Mouse (Mus musculus) cerebellum, adult 11-12 months (tissue): Measurements from ENCODE around the gene Shf.

ENCODE experiments used
- DNase-seq: peaks from one replicate; pipeline ENCODE4 v3.0.0; 2022

Shf gene

DNA sequence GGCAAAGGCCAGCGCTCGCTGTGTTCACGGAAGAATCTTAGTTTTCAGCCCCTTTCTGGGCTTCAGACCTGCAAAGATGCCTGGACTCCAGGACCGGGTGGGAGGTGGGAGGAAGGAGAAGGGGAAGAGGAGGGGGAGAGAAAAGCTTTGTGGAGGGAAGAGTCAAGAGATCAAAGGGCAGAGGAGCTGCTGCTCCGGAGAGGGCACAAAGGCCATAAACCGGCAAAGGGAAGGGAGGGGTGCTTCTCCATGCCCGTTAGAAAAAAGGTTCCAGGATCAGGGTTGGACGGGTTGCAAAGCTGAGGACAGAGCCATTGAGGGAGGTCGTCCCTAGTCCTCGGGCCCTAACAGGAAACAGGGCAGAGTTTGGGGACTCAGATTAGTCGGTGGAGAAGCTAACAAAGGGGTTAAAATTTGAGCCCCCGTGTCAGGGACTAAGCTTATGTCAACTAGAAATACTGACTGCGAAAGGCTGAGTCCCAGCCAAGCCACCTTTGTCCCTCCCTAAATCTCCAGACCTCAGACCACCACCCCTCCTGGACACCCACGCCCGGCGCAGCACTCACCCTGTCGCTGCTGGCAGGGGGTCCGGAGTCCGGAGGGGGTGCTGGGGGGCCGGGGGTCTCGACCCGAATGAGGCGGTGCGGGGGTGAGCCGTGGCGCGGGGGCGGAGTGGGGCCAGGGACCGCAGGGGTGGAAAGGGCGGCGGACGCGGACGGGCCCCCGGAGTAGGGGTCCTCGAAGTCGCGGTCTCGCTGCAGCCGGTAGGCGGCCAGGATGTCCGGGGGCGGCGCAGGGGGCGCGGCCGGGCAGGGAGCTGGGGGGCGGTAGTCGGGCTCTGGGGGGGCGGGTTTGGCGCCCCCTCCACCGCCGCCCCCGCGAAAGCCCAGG lies 636 bp downstream of the Shf start:
- peak; percentile 76 for DNase-seq

DNA sequence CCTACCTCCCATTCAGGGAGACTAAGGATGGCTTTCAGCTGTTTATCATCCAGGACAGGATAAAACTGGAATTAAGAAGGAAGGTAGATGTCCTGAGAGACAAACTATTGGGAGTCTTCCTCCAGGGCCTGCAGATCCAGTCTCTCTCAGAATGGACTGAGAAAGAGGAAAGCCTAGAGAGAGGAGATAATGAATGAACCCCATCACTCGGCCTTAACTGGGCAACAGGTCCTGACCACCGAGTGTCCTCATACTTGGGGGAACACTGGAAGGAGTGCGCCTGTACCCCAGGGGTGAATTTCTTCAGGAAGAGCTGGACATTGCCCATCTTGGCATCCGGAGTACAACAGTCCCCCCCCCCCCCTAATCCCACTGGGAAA lies 1.3 kb downstream of the Shf start:
- DNase-seq = peak; percentile 65

GRCm38 (mm10) chr2:122367181-122367580 lies 1.8 kb downstream of the Shf start:
- peak; percentile 89 for DNase-seq

GRCm38 (mm10) chr2:122366706-122367105 lies 2.3 kb downstream of the Shf start:
- peak; percentile 84 for DNase-seq

DNA sequence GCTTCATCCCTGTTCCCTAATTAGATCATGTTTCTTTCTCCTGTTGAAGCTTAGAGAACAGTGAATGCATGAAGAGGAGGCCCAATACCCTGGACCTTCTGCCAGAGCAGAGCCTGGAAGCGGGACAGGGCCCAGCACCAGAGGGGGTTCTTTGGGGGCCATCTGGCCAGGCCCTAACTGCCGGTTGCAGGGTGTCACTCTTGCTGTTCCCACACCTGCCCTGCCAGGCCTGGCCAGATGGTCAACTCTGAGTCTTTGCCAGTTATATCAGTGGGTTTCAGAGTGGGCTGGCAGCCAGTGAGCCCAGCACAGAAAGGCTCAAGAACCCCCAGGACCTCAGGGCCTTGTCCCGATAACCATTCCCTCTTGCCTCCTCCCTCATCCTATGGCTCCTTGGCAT lies 2.9 kb downstream of the Shf start:
- peak; percentile 99 for DNase-seq

DNA sequence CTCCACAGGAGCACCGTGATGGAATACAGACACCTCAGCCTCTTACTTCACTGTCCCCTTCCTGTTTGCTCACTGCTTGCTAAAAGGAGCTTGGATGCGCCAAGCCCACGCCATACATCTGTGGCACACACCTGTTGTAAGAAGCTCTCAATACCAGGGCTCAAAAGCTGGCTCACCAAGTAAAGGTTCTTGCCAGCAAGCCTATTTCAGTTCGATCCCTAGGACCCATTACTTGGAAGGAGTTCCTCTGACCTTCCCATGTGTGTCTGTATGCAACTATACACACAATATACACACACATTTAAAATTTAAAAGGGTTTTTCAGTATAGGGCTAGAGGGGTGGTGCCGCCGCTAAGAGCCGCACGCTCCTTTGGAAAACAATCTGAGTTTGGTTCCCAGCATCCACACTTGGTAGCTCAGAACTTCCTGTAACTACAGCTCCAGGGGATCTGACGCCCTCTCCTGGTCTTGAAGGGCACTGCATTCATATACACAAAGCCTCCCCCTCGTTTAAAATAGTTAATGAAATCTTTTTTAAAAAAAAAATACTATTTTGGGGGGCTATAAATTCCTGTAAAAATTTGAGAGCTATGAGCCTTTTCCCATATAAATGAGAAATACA lies 3.6 kb downstream of the Shf start:
- peak; percentile 68 for DNase-seq

DNA sequence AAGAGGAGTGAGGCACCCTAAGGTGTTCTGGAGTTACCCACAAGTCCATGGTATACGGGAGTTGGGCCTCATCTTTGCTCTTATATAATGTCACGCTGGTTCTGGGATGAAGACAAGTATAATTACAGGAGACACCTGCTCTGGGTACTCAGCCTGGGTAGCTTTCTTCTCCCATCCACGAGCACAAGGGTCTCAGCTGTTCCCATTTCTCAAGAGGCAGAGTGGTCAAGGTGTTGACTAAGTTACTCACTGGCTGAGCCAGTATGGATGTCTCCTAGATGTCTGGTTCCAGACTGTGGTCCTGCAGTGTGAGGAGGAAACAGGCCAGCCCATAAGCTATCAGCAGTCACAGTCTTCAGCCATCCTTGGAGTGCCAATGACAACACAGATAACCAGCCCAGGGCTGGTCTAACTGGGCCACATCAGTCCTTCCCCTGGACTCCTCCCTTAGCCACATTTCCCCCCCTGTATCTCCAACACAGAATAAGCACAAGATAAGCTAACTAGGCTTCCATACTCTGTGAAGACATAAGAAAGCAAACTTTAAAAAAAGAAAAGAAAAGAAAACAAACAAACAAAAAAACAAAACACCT lies 4.5 kb downstream of the Shf start:
- DNase-seq = peak; percentile 41

- DNase-seq = peak; percentile 53
Measured at GRCm38 (mm10) chr2:122362622-122363523, 6.1 kb downstream of the Shf start.

- DNase-seq = peak; percentile 86
Measured at GRCm38 (mm10) chr2:122361868-122362621, 6.9 kb downstream of the Shf start.

DNA sequence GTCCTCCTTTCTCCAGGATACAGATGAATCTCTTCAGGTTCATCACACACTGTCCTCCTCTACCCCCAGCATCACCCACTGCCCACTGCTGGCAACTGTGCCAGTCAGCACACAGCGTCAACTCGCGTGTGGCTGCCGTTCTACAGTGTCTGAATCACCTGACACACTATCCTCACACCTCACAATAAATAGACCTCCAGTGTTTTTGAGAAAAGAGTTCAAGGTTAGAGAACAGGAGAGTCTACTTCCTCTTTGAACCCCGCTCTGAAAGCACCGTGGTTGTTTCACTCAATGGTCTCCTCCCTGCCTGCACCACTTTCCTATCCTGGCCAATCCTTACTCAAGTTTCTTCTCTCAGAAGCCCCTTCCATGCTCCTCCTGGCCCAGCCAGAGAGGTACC lies 7.8 kb downstream of the Shf start:
- DNase-seq = no peak

GRCm38 (mm10) chr2:122360310-122360709 lies 8.7 kb downstream of the Shf start:
- DNase-seq = no peak

- peak; percentile 49 for DNase-seq
Measured at GRCm38 (mm10) chr2:122356187-122356586, 12.8 kb downstream of the Shf start.

- peak; percentile 58 for DNase-seq
Measured at GRCm38 (mm10) chr2:122355389-122355788, 13.6 kb downstream of the Shf start.

GRCm38 (mm10) chr2:122354191-122354929 lies 14.6 kb downstream of the Shf start:
- DNase-seq = peak; percentile 87

- DNase-seq = peak; percentile 68
Measured at GRCm38 (mm10) chr2:122353765-122354164, 15.2 kb downstream of the Shf start.

DNA sequence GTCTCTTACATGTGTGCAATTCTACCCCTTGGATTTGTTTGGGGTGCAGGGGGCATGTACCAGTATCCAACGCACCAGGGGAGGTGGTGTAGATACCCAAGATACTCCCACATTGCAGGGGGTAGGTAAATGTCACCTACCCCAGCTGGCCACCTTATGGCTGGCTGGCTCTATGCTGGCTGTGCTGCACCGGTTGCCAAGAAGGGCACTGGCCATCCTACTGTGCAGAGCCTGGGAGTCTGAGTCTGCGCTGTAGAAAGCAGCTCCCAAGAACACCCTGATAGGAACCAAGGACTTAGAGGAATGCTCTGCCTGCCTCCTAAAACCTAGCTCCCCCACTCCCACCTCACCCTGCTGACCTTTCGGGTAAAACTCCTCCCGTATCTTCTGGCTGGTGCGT lies 16.0 kb downstream of the Shf start:
- peak; percentile 84 for DNase-seq

DNA sequence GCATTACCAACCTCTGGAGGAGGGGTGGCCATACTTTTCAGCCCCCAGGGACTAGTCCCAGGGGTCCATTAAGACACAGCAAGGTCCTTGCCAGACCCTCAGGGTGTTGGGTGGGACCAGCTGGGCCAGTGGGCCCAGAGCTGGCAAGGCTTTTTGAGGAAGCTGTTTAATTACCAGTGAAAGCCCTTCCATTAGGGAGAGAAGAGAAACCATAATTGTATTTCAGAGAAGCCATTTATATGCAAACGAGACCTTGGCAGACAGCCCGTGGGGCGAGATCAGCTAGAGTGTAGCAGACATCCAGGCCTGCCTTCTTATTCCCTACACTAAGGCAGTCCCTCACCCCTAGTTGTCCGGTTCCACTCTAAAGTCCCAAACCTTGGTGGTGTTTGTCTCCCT lies 17.0 kb downstream of the Shf start:
- peak; percentile 68 for DNase-seq

DNA sequence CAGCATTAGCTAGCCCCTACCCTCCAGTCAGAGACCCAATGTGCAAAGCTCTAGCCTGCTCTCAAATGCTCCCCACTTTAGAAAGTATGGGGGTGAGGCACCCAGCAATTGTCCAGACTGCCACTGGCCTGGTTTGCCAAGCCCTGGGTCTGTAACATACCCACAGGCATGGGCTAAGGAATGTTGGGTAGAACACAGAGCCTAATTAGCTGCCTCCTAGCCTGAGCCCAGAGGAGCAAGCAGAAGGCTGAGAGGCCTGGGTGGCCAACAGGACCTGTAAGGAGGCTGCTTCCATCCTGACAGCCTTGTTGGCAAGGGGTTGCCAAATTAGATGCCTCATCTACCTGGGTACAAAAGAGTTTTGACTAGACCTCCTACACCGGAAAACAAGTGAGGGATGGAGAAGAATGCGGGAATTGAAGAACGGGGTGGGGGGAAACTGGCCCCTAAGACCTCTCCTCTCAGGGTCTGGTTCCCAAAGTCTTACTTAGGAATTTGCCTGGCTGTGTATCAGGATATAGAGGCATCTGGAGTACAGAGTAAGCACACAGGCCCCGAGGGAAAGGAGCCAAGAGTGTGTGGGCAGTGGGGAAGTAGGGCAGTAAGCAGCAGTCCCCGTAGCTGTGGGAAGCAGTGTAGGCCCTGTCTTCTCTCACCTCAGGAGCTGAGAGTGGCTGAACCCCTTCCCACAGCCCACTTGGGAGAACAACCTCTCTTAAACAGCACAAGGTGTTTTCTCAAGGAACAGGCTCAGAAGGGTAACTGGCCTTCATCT lies 17.6 kb downstream of the Shf start:
- DNase-seq = peak; percentile 59

- DNase-seq = peak; percentile 71
Measured at GRCm38 (mm10) chr2:122349136-122349785, 19.7 kb downstream of the Shf start.

DNA sequence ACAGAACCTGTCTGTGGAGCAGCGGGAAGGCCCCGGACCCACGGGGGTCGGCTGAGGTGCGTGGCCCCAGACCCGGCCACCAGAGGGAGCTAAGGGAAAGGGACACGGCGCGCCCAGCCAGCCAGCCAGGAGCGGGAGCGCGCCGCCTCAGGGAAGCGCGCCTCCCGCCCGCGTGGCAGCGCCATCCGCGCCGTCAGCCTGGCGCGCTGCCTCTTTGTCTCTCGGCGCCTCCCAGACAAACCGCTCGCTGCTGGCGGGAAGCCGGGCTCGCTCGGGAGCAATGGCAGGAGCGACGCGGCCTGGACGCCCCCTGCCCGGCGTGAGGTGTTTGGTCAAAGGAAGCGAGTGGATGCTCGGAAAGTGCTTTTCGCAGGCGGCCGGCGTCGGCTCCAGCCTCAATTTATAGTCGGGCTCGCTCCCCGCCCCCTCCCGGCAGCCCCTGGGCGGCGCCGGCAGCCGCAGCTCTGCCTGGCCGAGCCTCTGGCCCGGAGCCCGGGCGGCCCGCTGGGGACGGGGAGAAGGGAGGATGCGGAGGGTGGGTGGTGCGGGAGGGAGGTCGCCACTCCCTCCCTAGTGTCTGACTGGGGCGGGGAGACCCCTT lies 20.3 kb downstream of the Shf start:
- DNase-seq = peak; percentile 94
